Mouse (Mus musculus) erythroblast, embryonic 14.5 days (primary cell): ENCODE measurements around the gene Ypel2. TPM values are rescaled to one million over a fixed set of nuclear protein-coding genes. Genes with fewer than 3 reads are reported as not detected.

Source experiments
- H3K27me3 ChIP-seq: 2 replicates; pipeline ENCODE4 v1.6.1; 2012; ENCODE audit warnings: inconsistent platforms; ENCODE audit not compliant: control insufficient read depth
- H3K36me3 ChIP-seq: 2 replicates; pipeline ENCODE4 v1.6.1; 2012; ENCODE audit warnings: mild to moderate bottlenecking, inconsistent platforms; ENCODE audit not compliant: control insufficient read depth
- H3K4me1 ChIP-seq: 2 replicates; pipeline ENCODE4 v1.6.1; 2012; ENCODE audit warnings: inconsistent platforms; ENCODE audit not compliant: control insufficient read depth
- H3K4me3 ChIP-seq: replicated peaks from 2 replicates; pipeline ENCODE3; 2012; ENCODE audit warnings: moderate library complexity, mild to moderate bottlenecking, inconsistent platforms
- H3K9me3 ChIP-seq: 2 replicates; pipeline ENCODE4 v1.6.1; 2012; ENCODE audit warnings: low read length, inconsistent platforms, mixed read lengths; ENCODE audit not compliant: control insufficient read depth
- GATA1 ChIP-seq: IDR thresholded peaks from 2 replicates; pipeline ENCODE4 v1.6.1; 2012; ENCODE audit warnings: low read length, inconsistent platforms, mixed read lengths
- TAL1 ChIP-seq: IDR thresholded peaks from 3 replicates; pipeline ENCODE4 v1.6.1; 2012; ENCODE audit warnings: low read length, inconsistent platforms, mixed read lengths
- polyA plus RNA-seq: library from polyadenylated mRNA; stranded (reverse); fragments of >175 nt; gene quantifications from 2 replicates; pipeline ENCODE4 v1.2.3, GENCODE M21; 2012

Ypel2 gene
- polyA plus RNA-seq, 1 experiment: 0.01 TPM

GRCm38 (mm10) chr11:86904706-86905105 lies 88.8 kb downstream of the Ypel2 start:
- no peaks in the 10 kb centered on the region for H3K27me3 ChIP-seq
- no peak overlapping the region for H3K4me3 ChIP-seq
- TF ChIP-seq GATA1 (no peak), TAL1 (no peak)
- H3K4me1 ChIP-seq: no peaks in the 10 kb centered on the region
- no peaks in the 10 kb centered on the region for H3K36me3 ChIP-seq
- H3K9me3 ChIP-seq: no peaks in the 10 kb centered on the region

- Histone ChIP-seq H3K4me3 (no peak overlapping the region), H3K4me1 (peaks cover 6% of the 10 kb centered on the region), H3K9me3 (no peaks in the 10 kb centered on the region), H3K27me3 (peaks cover 5% of the 10 kb centered on the region), H3K36me3 (no peaks in the 10 kb centered on the region)
- no peak for TF ChIP-seq TAL1
- no peak for TF ChIP-seq GATA1
These were observed 95.1 kb downstream of the Ypel2 start for GRCm38 (mm10) chr11:86898367-86898766.

GRCm38 (mm10) chr11:86895567-86895966 lies 97.9 kb downstream of the Ypel2 start:
- H3K4me1 ChIP-seq: peaks cover 6% of the 10 kb centered on the region
- H3K4me3 ChIP-seq: no peak overlapping the region
- no peaks in the 10 kb centered on the region for H3K9me3 ChIP-seq
- no peaks in the 10 kb centered on the region for H3K36me3 ChIP-seq
- H3K27me3 ChIP-seq: peaks cover 6% of the 10 kb centered on the region
- no peak for TF ChIP-seq TAL1
- no peak for TF ChIP-seq GATA1

- Histone ChIP-seq H3K36me3 (no peaks in the 10 kb centered on the region), H3K4me1 (peaks cover 6% of the 10 kb centered on the region), H3K9me3 (no peaks in the 10 kb centered on the region), H3K4me3 (no peak overlapping the region), H3K27me3 (peaks cover 6% of the 10 kb centered on the region)
- TF ChIP-seq GATA1 (no peak), TAL1 (no peak)
These were observed 98.4 kb downstream of the Ypel2 start for GRCm38 (mm10) chr11:86895156-86895555.

GRCm38 (mm10) chr11:86894171-86894577 lies 99.3 kb downstream of the Ypel2 start:
- Histone ChIP-seq H3K4me1 (peaks cover 6% of the 10 kb centered on the region), H3K27me3 (peaks cover 6% of the 10 kb centered on the region), H3K4me3 (no peak overlapping the region), H3K9me3 (no peaks in the 10 kb centered on the region), H3K36me3 (no peaks in the 10 kb centered on the region)
- TF ChIP-seq GATA1: no peak
- TF ChIP-seq TAL1: no peak

- Histone ChIP-seq H3K9me3 (no peaks in the 10 kb centered on the region), H3K36me3 (no peaks in the 10 kb centered on the region), H3K27me3 (peaks cover 6% of the 10 kb centered on the region), H3K4me1 (peaks cover 6% of the 10 kb centered on the region), H3K4me3 (no peak overlapping the region)
- TF ChIP-seq TAL1 (no peak), GATA1 (no peak)
These were observed 100.4 kb downstream of the Ypel2 start for GRCm38 (mm10) chr11:86892996-86893670.

Other genes with a start within 250 kb of the Ypel2 start
- 3.4 and 4.8 TPM in 2 replicates for gene Cltc, start 236.1 kb downstream of the Ypel2 start, polyA plus RNA-seq
- 0.25 and 0.38 TPM in 2 replicates for gene Dhx40, start 186.0 kb downstream of the Ypel2 start, polyA plus RNA-seq
- gene Gdpd1, start 80.4 kb upstream of the Ypel2 start, polyA plus RNA-seq: 0.08 and 0.19 TPM in 2 replicates
- 0.18 and 0.20 TPM in 2 replicates for gene Smg8, start 93.1 kb upstream of the Ypel2 start, polyA plus RNA-seq
- gene Prr11, start 115.0 kb upstream of the Ypel2 start, polyA plus RNA-seq: 0.30 and 0.44 TPM in 2 replicates
- 0.12 and 0.37 TPM in 2 replicates for gene Ska2, start 115.5 kb upstream of the Ypel2 start, polyA plus RNA-seq
- 0.86 and 1.2 TPM in 2 replicates for gene Trim37, start 133.4 kb upstream of the Ypel2 start, polyA plus RNA-seq